Mouse (Mus musculus) monocyte, adult 59 days (primary cell): ENCODE results near the gene Ccr2. TPM values are rescaled to one million over a fixed set of nuclear protein-coding genes. Genes with fewer than 3 reads are reported as not detected.

ENCODE experiments used
- total RNA-seq, 2 experiments: library from RNA; stranded (reverse); gene quantifications; one replicate each; pipeline ENCODE4 v1.2.4; 2023

Gene Ccr2
- total RNA-seq: 100 to 1,000 TPM; 370 to 472 TPM

DNA sequence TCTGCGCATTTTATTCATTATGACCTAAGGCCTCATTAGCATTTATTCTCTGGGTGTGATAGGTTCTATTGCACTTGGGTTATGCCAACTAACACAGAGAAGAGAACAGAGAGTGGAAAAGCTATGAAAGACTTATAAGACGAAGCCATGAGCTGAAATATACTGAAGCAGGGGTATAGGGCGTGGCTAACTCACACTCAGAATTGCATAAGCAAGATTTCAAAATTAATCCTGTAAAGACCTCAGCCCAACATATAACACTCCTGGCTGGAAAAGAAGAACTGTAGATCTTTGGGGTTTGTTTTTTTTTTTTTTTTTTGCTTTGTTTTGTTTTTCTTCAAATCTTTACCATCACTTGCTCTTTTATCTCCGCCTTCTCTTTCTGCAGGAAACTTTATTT, at the start of gene Ccr2:
Ccr2 (plus strand) TSS at position 228 of the 400 bp plus-strand sequence.

DNA sequence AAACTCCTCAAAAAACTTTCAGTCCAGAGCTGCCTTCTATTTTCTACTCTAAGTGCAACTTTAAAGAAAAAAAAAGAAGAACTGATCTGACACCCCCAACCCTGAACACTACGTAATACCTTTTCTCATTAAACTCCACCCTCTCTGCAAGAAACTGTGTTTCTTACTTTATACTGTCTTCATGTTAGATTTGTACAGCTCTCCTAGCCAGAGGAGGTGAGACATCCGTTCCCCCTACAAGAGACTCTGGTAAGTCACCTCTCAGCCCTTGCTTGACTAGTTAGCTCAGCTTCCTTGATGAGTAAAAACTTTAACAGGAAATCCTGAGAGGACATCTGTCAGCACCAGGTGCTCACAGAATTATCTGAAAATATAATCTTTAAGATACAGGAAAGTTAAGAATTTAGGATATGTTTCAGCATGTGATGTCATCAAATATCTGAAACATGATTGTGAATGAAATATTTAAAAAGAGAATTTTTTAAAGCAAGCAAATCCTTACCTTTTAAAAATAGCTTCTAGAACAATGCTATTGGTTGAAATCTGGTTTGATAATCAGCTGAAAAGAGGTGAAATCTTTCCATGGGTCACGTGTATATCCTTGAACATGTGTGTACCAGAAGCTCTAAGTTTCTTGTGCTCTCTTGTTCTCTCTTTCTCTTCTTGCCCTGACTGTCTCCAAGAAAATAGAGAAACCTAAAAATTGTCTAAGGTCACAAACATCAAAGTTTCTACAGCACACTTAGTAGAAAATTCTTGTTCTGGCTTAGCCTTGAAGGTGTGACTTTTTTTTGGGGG, 19.8 kb downstream of the Ccr2 start, which contains the start of gene Ccr5:
Ccr5 (plus strand) TSS at position 157 of the 798 bp plus-strand sequence.

Other genes starting within 250 kb of the Ccr2 start
- gene Xcr1, start 239.9 kb upstream of the Ccr2 start, total RNA-seq: under 1 TPM; 0.24 to 0.82 TPM
- 10 to 100 TPM in 1 of 2 experiments, 1 to 10 TPM in 1; 7.7 to 14.9 TPM for gene Ccr1, start 133.3 kb upstream of the Ccr2 start, total RNA-seq
- gene Ccr1l1, start 123.5 kb upstream of the Ccr2 start, total RNA-seq: 1 to 10 TPM in 1 of 2 experiments, under 1 TPM in 1; 0.76 to 1.5 TPM
- gene Ccr3, start 80.0 kb upstream of the Ccr2 start, total RNA-seq: 10 to 100 TPM; 48.5 to 49.2 TPM
- gene Ccr5, start 19.6 kb downstream of the Ccr2 start, total RNA-seq: 10 to 100 TPM; 10.2 to 11.8 TPM
- 10 to 100 TPM; 17.2 to 18.1 TPM for gene 2010315B03Rik, start 210.7 kb downstream of the Ccr2 start, total RNA-seq